Mouse (Mus musculus) left cerebral cortex, postnatal 14 days (tissue): Measurements from ENCODE around the gene Tdrd3. TPM values are rescaled to one million over a fixed set of nuclear protein-coding genes. Genes with fewer than 3 reads are reported as not detected.

Experiments used
- DNase-seq, 2 experiments: peaks; one replicate each; pipeline ENCODE4 v3.0.0; 2021 to 2022; ENCODE audit warnings: low spot score in 2 of 2, mixed read lengths in 1 of 2
- intact Hi-C: fragments of 180-260 bp; cut with DNase I; formaldehyde crosslinking; loops from one replicate; pipeline ENCODE4 v1.15.1; 2025
- long read RNA-seq, 2 experiments: library from polyadenylated mRNA; stranded (forward); transcript quantifications; one replicate each; pipeline ENCODE4 v2.0.0; 2021
- total RNA-seq, 2 experiments: library from RNA; stranded (reverse); gene quantifications; 2 replicates each; pipeline ENCODE4 v1.2.3; 2021

Tdrd3 gene
- 10 to 100 TPM; 23.3 to 23.8 TPM for total RNA-seq
- long read RNA-seq, experiment 1, full-length matches to known transcripts: 6 of 23 reads
- long read RNA-seq, experiment 1, partial matches to known transcripts: 2 of 23 reads
- long read RNA-seq, experiment 1, other reads (novel, unspliced or antisense): 15 of 23 reads
- long read RNA-seq, experiment 2, full-length matches to known transcripts: 8 of 22 reads
- long read RNA-seq, experiment 2, partial matches to known transcripts: 1 of 22 reads
- long read RNA-seq, experiment 2, other reads (novel, unspliced or antisense): 13 of 22 reads

- DNase-seq: peak; percentile 93 to 95
- intact Hi-C loops: loop anchor here (5.0 kb wide), 1 partner anchor 36 kb away; no protein-coding TSS in a partner anchor
Observed at GRCm38 (mm10) chr14:87415808-87416721, at the start of gene Tdrd3. Gene Tdrd3 (plus strand): TSS chr14:87416639.

GRCm38 (mm10) chr14:87367169-87367568 is 49.3 kb upstream of the Tdrd3 start:
- DNase-seq: no peak
- intact Hi-C loops: no loop called here

- intact Hi-C loops: no loop called here
- DNase-seq: no peak
Observed at GRCm38 (mm10) chr14:87383041-87383440, 33.4 kb upstream of the Tdrd3 start.

GRCm38 (mm10) chr14:87384288-87385268 is 31.9 kb upstream of the Tdrd3 start:
- intact Hi-C loops: no loop called here

GRCm38 (mm10) chr14:87393096-87393495 is 23.3 kb upstream of the Tdrd3 start:
- DNase-seq: no peak
- intact Hi-C loops: no loop called here

More at GRCm38 (mm10) chr14:87384288-87385268, 31.9 kb upstream of the Tdrd3 start:
- DNase-seq: no peak

GRCm38 (mm10) chr14:87396643-87397042 is 19.8 kb upstream of the Tdrd3 start:
- no peak for DNase-seq
- intact Hi-C loops: no loop called here

GRCm38 (mm10) chr14:87415486-87415807 is 992 bp upstream of the Tdrd3 start:
- intact Hi-C loops: loop anchor here (5.0 kb wide), 1 partner anchor 37 kb away; no protein-coding TSS in a partner anchor
- DNase-seq: no peak

- DNase-seq: peak; percentile 16 to 37
- intact Hi-C loops: loop anchor here (5.0 kb wide), 1 partner anchor 35 kb away; no protein-coding TSS in a partner anchor
Observed at GRCm38 (mm10) chr14:87416755-87417690, 584 bp downstream of the Tdrd3 start.

GRCm38 (mm10) chr14:87417691-87418070 is 1.2 kb downstream of the Tdrd3 start:
- intact Hi-C loops: loop anchor here (5.0 kb wide), 1 partner anchor 35 kb away; no protein-coding TSS in a partner anchor
- DNase-seq: no peak

- intact Hi-C loops: loop anchor here (5.0 kb wide), 1 partner anchor 33 kb away; no protein-coding TSS in a partner anchor
- no peak for DNase-seq
Observed at GRCm38 (mm10) chr14:87419740-87420139, 3.3 kb downstream of the Tdrd3 start.

- no peak for DNase-seq
- intact Hi-C loops: no loop called here
Observed at GRCm38 (mm10) chr14:87420576-87420975, 4.1 kb downstream of the Tdrd3 start.

- DNase-seq: no peak
- intact Hi-C loops: no loop called here
Observed at GRCm38 (mm10) chr14:87422432-87422831, 6.0 kb downstream of the Tdrd3 start.

GRCm38 (mm10) chr14:87426297-87426922 is 10.0 kb downstream of the Tdrd3 start:
- intact Hi-C loops: no loop called here
- DNase-seq: no peak

GRCm38 (mm10) chr14:87427032-87427431 is 10.6 kb downstream of the Tdrd3 start:
- no peak for DNase-seq
- intact Hi-C loops: no loop called here

- DNase-seq: no peak
- intact Hi-C loops: no loop called here
Observed at GRCm38 (mm10) chr14:87427659-87428289, 11.3 kb downstream of the Tdrd3 start.

GRCm38 (mm10) chr14:87433390-87433915 is 17.0 kb downstream of the Tdrd3 start:
- intact Hi-C loops: no loop called here

GRCm38 (mm10) chr14:87435382-87435781 is 18.9 kb downstream of the Tdrd3 start:
- intact Hi-C loops: no loop called here
- DNase-seq: no peak

More at GRCm38 (mm10) chr14:87433390-87433915, 17.0 kb downstream of the Tdrd3 start:
- no peak for DNase-seq
